Mouse (Mus musculus) CD4-positive helper T cell, adult 2 months (primary cell): ENCODE data around the gene Slc23a2.

ENCODE experiments used
- DNase-seq: peaks from one replicate; pipeline ENCODE4 v3.0.0-alpha.2; 2012; ENCODE audit warnings: low read depth, missing footprints, low spot score

Slc23a2 gene

GRCm38 (mm10) chr2:132020991-132021541 is 123.8 kb downstream of the Slc23a2 start:
- peak; percentile 72 for DNase-seq

GRCm38 (mm10) chr2:132020420-132020819 is 124.5 kb downstream of the Slc23a2 start:
- DNase-seq, result no peak

GRCm38 (mm10) chr2:132019372-132019811 is 125.5 kb downstream of the Slc23a2 start:
- peak; percentile 64 for DNase-seq

- DNase-seq, result no peak
Measured at GRCm38 (mm10) chr2:132018156-132018555, 126.8 kb downstream of the Slc23a2 start.

GRCm38 (mm10) chr2:132017611-132018010 is 127.3 kb downstream of the Slc23a2 start:
- DNase-seq, result no peak

- DNase-seq, result no peak
Measured at GRCm38 (mm10) chr2:132016034-132016433, 128.9 kb downstream of the Slc23a2 start.

GRCm38 (mm10) chr2:132013152-132013551 is 131.8 kb downstream of the Slc23a2 start:
- no peak for DNase-seq

- no peak for DNase-seq
Measured at GRCm38 (mm10) chr2:132010781-132011180, 134.1 kb downstream of the Slc23a2 start.

GRCm38 (mm10) chr2:132008186-132008585 is 136.7 kb downstream of the Slc23a2 start:
- DNase-seq, result no peak

GRCm38 (mm10) chr2:132007475-132007819 is 137.5 kb downstream of the Slc23a2 start:
- DNase-seq, result no peak

GRCm38 (mm10) chr2:132006561-132007474 is 138.1 kb downstream of the Slc23a2 start:
- no peak for DNase-seq

GRCm38 (mm10) chr2:132005445-132005844 is 139.5 kb downstream of the Slc23a2 start:
- DNase-seq, result no peak

- peak; percentile 64 for DNase-seq
Measured at GRCm38 (mm10) chr2:132004495-132005136, 140.3 kb downstream of the Slc23a2 start.

GRCm38 (mm10) chr2:132003916-132004315 is 141.0 kb downstream of the Slc23a2 start:
- DNase-seq, result no peak
